Mouse (Mus musculus): ENCODE data around the gene Shroom1.

DNA sequence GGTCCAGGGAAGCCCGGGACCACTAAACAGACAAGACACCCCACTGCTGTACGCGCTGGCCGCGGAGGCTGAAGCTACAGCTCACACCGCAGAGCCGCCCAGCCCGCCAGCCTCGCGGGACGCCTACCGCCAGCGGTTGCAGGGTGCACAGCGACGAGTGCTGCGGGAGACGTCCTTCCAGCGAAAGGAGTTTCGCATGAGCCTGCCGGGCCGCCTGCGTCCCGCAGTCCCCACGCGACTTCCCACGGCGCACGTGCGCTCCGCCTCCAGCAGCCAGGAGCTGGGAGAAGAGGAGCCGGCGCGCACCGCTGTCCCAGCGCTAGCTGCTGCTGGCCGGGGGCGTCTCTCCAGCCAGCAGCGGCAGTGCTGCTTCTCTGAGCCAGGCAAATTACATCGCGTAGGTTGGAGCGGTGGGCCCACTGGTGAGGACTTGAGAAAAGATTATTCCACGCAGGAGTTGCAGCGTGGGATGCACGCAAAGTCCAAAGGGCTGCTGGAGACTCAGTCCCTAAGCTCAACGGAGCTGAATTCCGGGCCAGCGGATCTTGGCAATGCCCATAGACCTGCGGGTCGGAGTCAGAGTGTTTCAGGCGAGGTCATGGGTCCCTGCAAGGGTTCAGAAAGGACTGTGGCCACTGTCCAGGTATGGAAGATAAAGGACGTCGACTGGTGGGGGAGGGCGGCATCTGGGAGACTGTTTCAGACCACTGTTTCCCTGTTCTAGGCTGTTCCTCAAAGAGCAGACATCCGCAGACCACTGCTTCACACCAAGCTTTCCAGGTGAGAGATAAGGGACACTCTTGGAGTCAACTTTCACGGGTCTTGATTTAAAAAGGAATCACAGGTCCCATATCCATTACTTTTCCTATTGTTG lies 6.8 kb downstream of the Shroom1 start:
- no peak for TF ChIP-seq CTCF (IDR thresholded peaks at IDR 0.05; ENCODE audit: control insufficient read depth, insufficient read depth, insufficient read length)
- TF ChIP-seq CEBPB (IDR thresholded peaks at IDR 0.05; ENCODE audit: low read depth) = no peak
- TF ChIP-seq USF1 (IDR thresholded peaks at IDR 0.05; ENCODE audit: low read depth) = no peak
- TF ChIP-seq MAX (IDR thresholded peaks at IDR 0.05) = no peak
- no peak for TF ChIP-seq MYOD1 (IDR thresholded peaks at IDR 0.05; ENCODE audit: control insufficient read depth, insufficient read length, low read depth)
- TF ChIP-seq MYOG (IDR thresholded peaks at IDR 0.05; ENCODE audit: control insufficient read depth, extremely low read depth, insufficient read length) = no peak
- TF ChIP-seq FOSL1 (IDR thresholded peaks at IDR 0.05; ENCODE audit: insufficient read depth, low read length, poor library complexity, severe bottlenecking) = no peak
